Mouse (Mus musculus) right cerebral cortex, postnatal 4 days (tissue): ENCODE measurements around the gene Hbb-y.
"Not testable (repeated sequence)": the region's sequence is repeated elsewhere in the genome, so short reads cannot be mapped to it uniquely, and the experiment has no call there.

ENCODE experiments used
- DNase-seq: peaks from one replicate; pipeline ENCODE4 v3.0.0-alpha.2; 2022

Gene Hbb-y

GRCm38 (mm10) chr7:103812174-103812573 is 40.8 kb downstream of the Hbb-y start:
- no peak for DNase-seq

- DNase-seq, result no peak
Observed at GRCm38 (mm10) chr7:103811223-103811845, 41.7 kb downstream of the Hbb-y start.

GRCm38 (mm10) chr7:103810746-103811145 is 42.3 kb downstream of the Hbb-y start:
- DNase-seq, result no peak

- DNase-seq, result no peak
Observed at GRCm38 (mm10) chr7:103810296-103810695, 42.7 kb downstream of the Hbb-y start.

GRCm38 (mm10) chr7:103809801-103810155 is 43.2 kb downstream of the Hbb-y start:
- DNase-seq, result no peak

GRCm38 (mm10) chr7:103808971-103809800 is 43.8 kb downstream of the Hbb-y start:
- no peak for DNase-seq

GRCm38 (mm10) chr7:103808120-103808519 is 44.9 kb downstream of the Hbb-y start:
- DNase-seq, result not testable (repeated sequence)

GRCm38 (mm10) chr7:103806856-103807255 is 46.2 kb downstream of the Hbb-y start:
- no peak for DNase-seq
